ENCODE assay signal across 24 mouse cellular contexts in genomic region chr16:95240688-95241087, GRCm38 (mm10). TPM values are rescaled to one million over a fixed set of nuclear protein-coding genes. Genes with fewer than 3 reads are reported as not detected.
DNase-seq lines count a peak whose midpoint lies in the region; ATAC-seq and TF ChIP-seq lines count a peak whose summit lies in the region.
"Had no signal": no experiment of that assay in that cellular context is flagged by ENCODE, and none has a peak within 500 bp of the region (broad histone marks: within the 10 kb centered on the region; RNA-seq: fewer than 3 reads in every experiment).

No protein-coding gene starts in this region.

- H3K4me3 ChIP-seq in limb, embryonic 14.5 days (replicated peaks; ENCODE audit: low read length): no peak overlapping the region
- H3K4me3 ChIP-seq in limb, embryonic 10.5 days: no peak overlapping the region
- H3K4me3 ChIP-seq: forebrain, embryonic 10.5 days; intestine, embryonic 15.5 days; layer of hippocampus, adult 2 months; limb, embryonic 12.5 days; liver, embryonic 13.5 days had no signal

- TF ChIP-seq POLR2A in limb, embryonic 14.5 days (IDR thresholded peaks at IDR 0.05; ENCODE audit: borderline replicate concordance, extremely low read depth, insufficient read depth, insufficient read length): no peak

- ATAC-seq in limb, embryonic 14.5 days (ENCODE audit: low FRiP score, low read depth): no peak
- ATAC-seq: activated CD4-positive, CD25-positive, alpha-beta regulatory T cell, adult 4 months; forebrain, postnatal 0 days; hindbrain, embryonic 16.5 days; intestine, embryonic 15.5 days had no signal

- no peaks in the 10 kb centered on the region for H3K36me3 ChIP-seq in limb, embryonic 14.5 days (ENCODE audit: control insufficient read depth, insufficient read depth, low read length)
- H3K36me3 ChIP-seq in limb, embryonic 10.5 days: no peaks in the 10 kb centered on the region
- H3K36me3 ChIP-seq: forebrain, embryonic 10.5 days; intestine, embryonic 15.5 days; limb, embryonic 12.5 days; liver, embryonic 13.5 days had no signal

- 51% methylated on average over 5 of the region's 5 CpGs for WGBS in limb, embryonic 14.5 days
- 59% methylated on average over 5 of the region's 5 CpGs for WGBS in limb, embryonic 10.5 days

- peaks cover 3% of the 10 kb centered on the region; the same call in 1 of the 2 replicates for H3K4me1 ChIP-seq in limb, embryonic 14.5 days (ENCODE audit: control insufficient read depth, insufficient read depth, low read length)
- 0 out of 2 replicates have a peak, but pooled peaks cover 5% of the 10 kb centered on the region for H3K4me1 ChIP-seq in limb, embryonic 10.5 days
- H3K4me1 ChIP-seq: forebrain, embryonic 10.5 days; limb, embryonic 12.5 days had no signal

- 0 out of 2 replicates have a peak overlapping the region, but pooled peaks have one; percentile 4 for H3K27ac ChIP-seq in limb, embryonic 14.5 days (replicated peaks; ENCODE audit: low read depth, low read length)
- no peak overlapping the region for H3K27ac ChIP-seq in limb, embryonic 10.5 days
- H3K27ac ChIP-seq: forebrain, embryonic 10.5 days; intestine, embryonic 15.5 days; layer of hippocampus, adult 2 months; limb, embryonic 12.5 days; liver, embryonic 13.5 days had no signal

- H3K27me3 ChIP-seq in limb, embryonic 14.5 days (ENCODE audit: control insufficient read depth, insufficient read depth, low read length): no peaks in the 10 kb centered on the region
- H3K27me3 ChIP-seq in limb, embryonic 10.5 days (ENCODE audit: low read depth, poor library complexity, severe bottlenecking): no peaks in the 10 kb centered on the region
- H3K27me3 ChIP-seq: intestine, embryonic 15.5 days; limb, embryonic 12.5 days; liver, embryonic 13.5 days had no signal

- H3K9ac ChIP-seq in limb, embryonic 14.5 days (ENCODE audit: low read depth, low read length, severe bottlenecking): no peak overlapping the region
- H3K9ac ChIP-seq: forebrain, postnatal 0 days; intestine, embryonic 15.5 days; limb, embryonic 12.5 days; liver, embryonic 13.5 days had no signal

- no peaks in the 10 kb centered on the region for H3K9me3 ChIP-seq in limb, embryonic 14.5 days (ENCODE audit: control insufficient read depth, low read length)
- H3K9me3 ChIP-seq in limb, embryonic 10.5 days (replicated peaks): no peaks in the 10 kb centered on the region
- H3K9me3 ChIP-seq: forebrain, embryonic 10.5 days; intestine, embryonic 15.5 days; limb, embryonic 12.5 days; liver, embryonic 13.5 days had no signal

- H3K4me2 ChIP-seq in limb, embryonic 14.5 days (replicated peaks; ENCODE audit: low read depth, low read length, severe bottlenecking): no peak overlapping the region
- H3K4me2 ChIP-seq: intestine, embryonic 15.5 days; limb, embryonic 12.5 days; liver, embryonic 13.5 days; midbrain, embryonic 11.5 days had no signal

- no peak for DNase-seq in limb, embryonic 14.5 days (ENCODE audit: low spot score)
- DNase-seq in limb, embryonic 10.5 days (ENCODE audit: low spot score): no peak
- peak; percentile 67 for DNase-seq in kidney, adult 18-20 months
- peak; percentile 94 for DNase-seq in kidney, adult 9 months
- peak; percentile 63 to 88 for DNase-seq in kidney, postnatal 25 days
- DNase-seq in ovary, postnatal 36 days (ENCODE audit: low spot score): no peak
- DNase-seq in right cerebral cortex, postnatal 4 days: no peak
- no peak for DNase-seq in spleen, postnatal 14 days (ENCODE audit: low spot score in 2 of 2)
- DNase-seq: adrenal gland, postnatal 10 days; cerebellum, adult 8-10 months; cerebellum, postnatal 36 days; embryo, embryonic 11 days; forebrain, postnatal 0 days; gastrocnemius, postnatal 14 days; heart, adult 18-20 months; layer of hippocampus, postnatal 36 days; liver, embryonic 13.5 days had no signal

RNA-seq across cellular contexts. Expression of gene Kcnj15, which starts 16.7 kb away (rescaled TPM):
- polyA plus RNA-seq in limb, embryonic 14.5 days (2012; rRNA removed): 3.3 and 3.5 TPM in 2 replicates
- polyA plus RNA-seq in limb, embryonic 14.5 days (2014; fragmentation: Nextera tagmentation; extraction: Ambion mirVana): 3.9 and 4.0 TPM in 2 replicates
- 0.49 and 0.69 TPM in 2 replicates for polyA plus RNA-seq in limb, embryonic 10.5 days (2016; fragmentation: Nextera tagmentation; extraction: Ambion mirVana)

Comparison
In these comparisons a context has a peak if more than half of its experiments do, and no peak if none do; other contexts are left out.
1. DNase-seq: peak in kidney, adult 18-20 months (single experiment), kidney, adult 9 months (single experiment) and kidney, postnatal 25 days (2 of 2); none in limb, embryonic 14.5 days (single experiment), limb, embryonic 10.5 days (single experiment), ovary, postnatal 36 days (single experiment), right cerebral cortex, postnatal 4 days (single experiment) and spleen, postnatal 14 days (0 of 2).